Mouse (Mus musculus) kidney, postnatal 25 days (tissue): Measurements from ENCODE around the gene Atp1a4.
"Not testable (repeated sequence)": the region's sequence is repeated elsewhere in the genome, so short reads cannot be mapped to it uniquely, and the experiment has no call there.

ENCODE experiments used
- DNase-seq, 2 experiments: peaks; one replicate each; pipeline ENCODE4 v3.0.0; 2021; ENCODE audit warnings: mixed read lengths in 2 of 2

Gene Atp1a4

DNA sequence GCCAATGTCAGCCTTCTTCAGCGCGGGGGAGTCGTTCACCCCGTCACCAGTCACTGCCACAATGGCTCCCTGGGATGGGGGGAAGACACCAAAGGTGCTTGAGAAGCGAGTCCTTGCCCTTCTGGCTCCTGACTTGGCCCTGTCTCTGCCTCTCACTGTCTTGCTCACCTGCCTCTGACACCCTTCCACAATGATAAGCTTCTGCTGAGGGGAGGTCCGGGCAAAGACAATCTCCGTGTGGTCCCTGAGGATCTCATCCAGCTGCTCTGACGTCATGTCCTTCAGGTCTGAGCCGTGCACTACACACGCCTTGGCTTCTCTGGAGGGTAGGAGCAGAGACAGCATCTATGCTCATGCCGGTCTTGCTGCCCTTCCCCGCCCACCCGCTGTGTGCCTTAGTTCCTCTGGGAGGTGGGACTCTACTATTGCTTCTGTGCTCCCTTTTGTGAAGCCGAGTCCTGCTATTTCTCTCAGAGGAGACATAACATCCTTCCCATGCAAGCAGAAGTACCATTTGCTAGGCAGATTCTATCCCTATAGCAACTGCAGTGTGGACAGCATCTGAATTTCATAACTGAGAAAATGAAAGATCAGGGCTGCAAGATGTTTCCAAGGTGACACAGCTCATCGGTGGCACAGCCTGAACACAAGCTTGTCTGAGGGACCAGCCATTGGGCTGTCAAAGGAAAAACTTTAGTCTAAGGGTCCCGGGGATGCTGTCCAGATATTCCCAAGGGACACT is 21.7 kb upstream of the Atp1a4 start:
- no peak for DNase-seq

- no peak for DNase-seq
Measured at GRCm38 (mm10) chr1:172278328-172278727, 20.1 kb upstream of the Atp1a4 start.

- no peak for DNase-seq
Measured at GRCm38 (mm10) chr1:172277172-172277571, 19.0 kb upstream of the Atp1a4 start.

DNA sequence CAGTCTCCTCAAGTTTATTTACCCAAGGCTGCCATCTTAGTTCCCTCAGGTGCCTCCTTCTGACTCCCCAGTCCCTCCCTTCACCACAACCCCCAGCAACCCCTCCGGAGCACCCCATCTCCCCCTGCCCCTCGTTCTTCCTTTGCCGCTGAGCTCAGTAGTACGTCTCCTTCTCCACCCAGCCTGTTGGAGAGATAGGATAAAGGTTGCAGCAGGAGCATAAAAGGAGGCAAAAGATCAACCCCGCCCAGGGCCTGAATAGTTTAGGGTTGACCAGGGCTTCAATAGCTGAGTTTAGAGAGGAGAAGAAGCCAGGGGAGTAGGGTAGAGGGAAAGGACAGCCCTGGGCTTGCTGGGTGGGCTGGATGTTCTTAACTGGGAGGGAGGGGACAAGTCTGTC is 16.3 kb upstream of the Atp1a4 start:
- DNase-seq: no peak

DNA sequence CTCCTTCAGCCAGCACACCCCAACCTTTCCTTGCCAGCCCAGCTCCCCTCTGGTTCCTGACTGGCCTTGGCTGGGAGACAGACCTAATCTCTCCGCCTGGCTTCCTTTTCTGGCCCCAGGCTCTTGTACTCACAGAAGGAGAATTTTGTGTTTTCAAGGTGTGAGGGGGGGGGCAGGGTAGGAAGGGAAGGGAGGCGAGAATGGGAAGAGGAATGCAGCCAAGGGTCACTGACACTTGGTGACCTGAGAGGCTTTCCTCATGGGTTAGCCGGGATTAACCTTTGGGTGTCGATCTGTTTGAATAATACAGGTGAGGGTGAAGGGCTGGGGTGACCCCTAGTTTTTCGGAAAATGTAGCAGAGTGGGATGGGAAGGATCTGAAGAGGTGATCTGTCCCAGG is 15.9 kb upstream of the Atp1a4 start:
- DNase-seq: peak; percentile 34 to 64

DNA sequence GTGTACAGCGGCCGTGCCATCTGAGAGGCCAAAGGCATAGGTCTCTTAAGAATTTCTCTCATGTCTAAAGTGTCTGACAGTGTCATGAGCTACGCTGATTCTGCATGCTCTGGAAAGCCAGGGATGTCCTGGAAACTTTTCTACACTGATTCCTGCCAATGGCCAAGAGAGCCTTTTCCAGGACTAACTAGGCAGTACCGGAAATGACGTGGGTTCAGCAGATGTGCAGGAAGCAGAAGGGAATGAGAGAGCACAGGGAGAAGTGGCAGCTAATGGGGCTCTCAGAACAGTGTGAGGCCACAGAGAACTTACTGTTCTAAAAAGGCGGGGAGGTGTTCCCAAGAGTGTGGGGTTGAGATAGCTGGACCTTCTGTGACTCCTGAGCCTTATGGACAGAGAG is 15.2 kb upstream of the Atp1a4 start:
- DNase-seq: no peak

- no peak for DNase-seq
Measured at GRCm38 (mm10) chr1:172271765-172272164, 13.6 kb upstream of the Atp1a4 start.

DNA sequence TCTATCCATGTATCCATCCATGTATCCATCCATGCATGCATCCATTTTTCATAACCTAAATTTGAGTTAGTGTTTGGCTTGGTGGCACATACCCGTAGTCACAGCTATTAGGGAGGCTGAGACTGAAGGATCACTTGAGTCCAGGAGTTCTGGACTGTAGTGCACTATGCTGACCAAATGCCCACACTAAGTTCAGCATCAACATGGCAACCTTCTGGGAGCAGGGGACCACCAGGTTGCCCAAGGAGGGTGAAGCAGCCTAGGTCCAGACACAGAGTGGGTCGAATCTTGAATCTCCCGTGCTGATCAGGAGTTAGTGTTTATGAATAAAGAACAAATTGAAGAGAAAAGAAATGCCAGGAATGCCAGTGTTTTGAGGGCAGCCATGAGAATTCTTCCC is 13.0 kb upstream of the Atp1a4 start:
- DNase-seq: no peak

- DNase-seq: no peak
Measured at GRCm38 (mm10) chr1:172261477-172262078, 3.4 kb upstream of the Atp1a4 start, which contains the start of gene Igsf8. TSS of gene Igsf8 (plus strand) at chr1:172261641.

DNA sequence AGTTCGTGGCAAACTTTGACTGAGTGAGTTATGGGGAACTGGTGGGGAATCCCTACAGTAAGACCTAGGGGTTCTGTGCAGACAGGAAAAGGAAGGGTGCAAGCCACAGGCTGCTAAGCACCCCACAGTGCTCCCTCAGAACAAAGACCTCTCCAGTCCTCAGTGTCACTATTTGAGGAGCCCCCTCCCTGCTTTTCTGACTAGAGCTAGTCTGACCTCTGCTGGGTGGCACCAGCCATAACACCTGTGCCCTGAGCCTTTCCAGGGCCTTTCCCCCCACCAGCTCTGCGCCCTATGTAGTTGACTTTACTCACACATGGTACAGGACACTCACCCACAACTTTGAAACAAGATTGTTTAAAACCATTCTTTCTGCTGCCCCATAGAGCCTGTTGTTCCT is 10.5 kb downstream of the Atp1a4 start:
- DNase-seq: peak; percentile 34 to 49

DNA sequence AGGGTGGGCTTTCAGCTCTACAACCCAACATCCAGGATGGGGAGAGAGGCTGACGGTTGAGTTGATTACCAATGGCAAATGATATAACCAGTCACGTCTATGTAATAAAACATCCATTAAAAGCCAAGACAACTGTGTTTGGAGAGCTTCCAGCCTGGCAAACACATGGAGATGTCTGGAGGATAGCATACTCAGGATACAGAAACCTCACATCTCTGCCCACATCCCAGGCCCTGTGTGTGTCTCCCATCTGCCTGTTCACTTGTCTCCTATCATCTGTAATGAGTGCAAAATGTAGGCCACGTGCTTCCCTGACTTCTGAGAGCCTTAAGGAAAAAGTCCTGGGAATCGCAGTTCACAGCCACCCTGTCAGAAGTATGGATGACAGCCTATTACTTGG is 11.0 kb downstream of the Atp1a4 start:
- no peak for DNase-seq

GRCm38 (mm10) chr1:172244645-172245044 is 13.6 kb downstream of the Atp1a4 start:
- DNase-seq: not testable (repeated sequence)

DNA sequence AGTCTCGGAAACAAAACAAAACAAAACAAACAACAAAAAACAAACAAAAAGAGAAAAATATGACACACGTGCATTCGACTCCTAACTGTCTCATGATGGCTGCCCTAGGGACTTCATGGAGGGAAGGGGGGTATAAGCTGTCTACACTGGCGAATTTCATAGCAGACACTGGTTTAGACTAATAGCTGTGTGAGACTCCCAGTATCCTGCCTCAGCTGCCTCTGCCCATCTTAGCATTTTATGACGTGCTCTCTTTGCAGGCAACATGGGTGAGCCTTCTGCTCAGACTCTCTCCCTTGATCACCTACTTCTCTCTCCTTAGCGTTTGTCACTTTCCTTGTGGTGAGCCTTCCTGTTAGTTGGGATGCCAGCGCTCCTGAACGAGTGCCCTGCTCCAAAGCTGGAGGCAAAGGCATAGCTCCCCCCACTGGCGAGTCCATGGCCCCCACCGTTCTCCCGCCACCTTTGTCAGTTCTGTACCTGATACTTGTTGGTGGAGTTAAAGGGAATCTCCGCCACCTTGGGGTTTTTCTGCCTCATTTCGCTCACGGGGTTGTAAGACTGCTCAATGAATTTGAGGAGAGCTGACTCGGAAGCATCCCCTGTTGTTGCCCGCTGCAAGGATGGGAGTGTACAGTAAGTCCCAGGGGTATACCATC is 14.5 kb downstream of the Atp1a4 start:
- peak; percentile 50 to 52 for DNase-seq

- DNase-seq: peak; percentile 60 to 87
Measured at GRCm38 (mm10) chr1:172242401-172242800, 15.8 kb downstream of the Atp1a4 start.

GRCm38 (mm10) chr1:172240945-172241708 is 17.1 kb downstream of the Atp1a4 start:
- no peak for DNase-seq

- no peak for DNase-seq
Measured at GRCm38 (mm10) chr1:172229215-172229614, 29.0 kb downstream of the Atp1a4 start.

GRCm38 (mm10) chr1:172228209-172228608 is 30.0 kb downstream of the Atp1a4 start:
- no peak for DNase-seq

DNA sequence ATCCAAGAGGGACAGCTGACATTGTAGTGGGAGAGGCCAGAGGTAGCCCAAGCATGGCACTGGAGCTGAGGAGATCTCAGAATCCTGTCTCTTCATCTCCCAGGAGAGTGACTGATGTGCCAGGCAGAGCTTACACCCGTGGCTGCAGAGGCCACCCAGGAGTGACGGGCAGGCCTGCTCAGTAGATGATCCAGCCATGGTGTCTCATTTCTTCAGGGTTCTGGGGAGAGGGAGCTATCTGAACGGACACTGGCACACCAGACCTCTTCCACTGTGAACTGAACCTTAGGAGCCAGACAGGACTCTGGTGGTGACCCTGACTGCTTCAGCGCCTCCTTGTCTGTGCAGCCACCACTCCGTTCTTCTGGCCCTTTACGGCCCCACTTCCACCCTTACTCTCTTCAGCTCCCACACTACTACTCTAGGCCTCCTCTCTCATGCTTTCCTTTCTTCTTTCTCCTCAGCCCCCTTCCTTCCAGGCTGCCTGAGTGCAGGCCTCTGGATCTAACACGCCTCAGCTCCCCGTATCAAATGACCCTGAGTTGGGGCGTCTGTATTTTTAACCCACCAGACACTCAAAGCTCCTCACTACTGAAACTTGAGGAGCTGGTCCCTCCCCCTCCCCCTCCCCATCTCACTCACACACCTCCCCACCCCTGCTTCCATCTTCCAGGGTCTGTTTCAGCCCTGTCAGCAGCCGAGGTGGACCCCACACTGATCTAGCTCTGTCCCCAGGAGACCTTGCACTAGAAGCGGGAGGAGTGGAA is 36.7 kb downstream of the Atp1a4 start:
- DNase-seq: peak in 1 of 2 experiments; percentile 27

GRCm38 (mm10) chr1:172220414-172220813 is 37.8 kb downstream of the Atp1a4 start:
- DNase-seq: peak; percentile 81 to 85

GRCm38 (mm10) chr1:172219451-172220406 is 38.5 kb downstream of the Atp1a4 start, which contains the start of gene Casq1:
TSS of gene Casq1 (minus strand) at chr1:172219868.
- no peak for DNase-seq
